Mouse (Mus musculus): ENCODE data around the gene Lrrc8e. TPM values are rescaled to one million over a fixed set of nuclear protein-coding genes. Genes with fewer than 3 reads are reported as not detected.
A peak's percentile ranks its signal among the peaks of the same experiment; 100 is the strongest.

The Lrrc8e gene
- polyA plus RNA-seq, 1 experiment from 2014 or later, result 6.0 TPM

GRCm38 (mm10) chr8:4245737-4246136, 19.1 kb downstream of the Lrrc8e start:
- Histone ChIP-seq H3K27ac (ENCODE audit: low read length) (no peak overlapping the region), H3K27me3 (replicated peaks; ENCODE audit: insufficient read depth, low read length) (no peaks in the 10 kb centered on the region), H3K4me1 (ENCODE audit: insufficient read depth, low read depth, low read length) (no peaks in the 10 kb centered on the region), H3K4me2 (replicated peaks; ENCODE audit: low read depth, low read length) (no peak overlapping the region), H3K9ac (replicated peaks; ENCODE audit: low read depth) (no peak overlapping the region), H3K36me3 (ENCODE audit: insufficient read depth, low read length) (peaks cover 27% of the 10 kb centered on the region), H3K4me3 (ENCODE audit: low read depth, low read length) (no peak overlapping the region), H3K9me3 (ENCODE audit: low read length) (no peaks in the 10 kb centered on the region)
- DNase-seq (ENCODE audit: low spot score), result no peak
- TF ChIP-seq CTCF (IDR thresholded peaks at IDR 0.05), result no peak
- no peak for TF ChIP-seq EP300 (IDR thresholded peaks at IDR 0.05)
- 91% methylated on average over 13 of the region's 13 CpGs for WGBS
- ATAC-seq, result no peak

- no peak overlapping the region for H3K27ac ChIP-seq (ENCODE audit: low read length)
- H3K4me2 ChIP-seq (replicated peaks; ENCODE audit: low read depth, low read length), result no peak overlapping the region
- TF ChIP-seq EP300 (IDR thresholded peaks at IDR 0.05), result no peak
- no peaks in the 10 kb centered on the region for H3K27me3 ChIP-seq (replicated peaks; ENCODE audit: insufficient read depth, low read length)
- H3K9ac ChIP-seq (replicated peaks; ENCODE audit: low read depth), result no peak overlapping the region
- no peaks in the 10 kb centered on the region for H3K4me1 ChIP-seq (ENCODE audit: insufficient read depth, low read depth, low read length)
- no peak for ATAC-seq
- DNase-seq (ENCODE audit: low spot score), result no peak
- no peak overlapping the region for H3K4me3 ChIP-seq (ENCODE audit: low read depth, low read length)
- peaks cover 27% of the 10 kb centered on the region for H3K36me3 ChIP-seq (ENCODE audit: insufficient read depth, low read length)
- 76% methylated on average over 8 of the region's 8 CpGs for WGBS
- H3K9me3 ChIP-seq (ENCODE audit: low read length), result no peaks in the 10 kb centered on the region
These were observed 20.6 kb downstream of the Lrrc8e start for GRCm38 (mm10) chr8:4247241-4247640.

- H3K9me3 ChIP-seq (ENCODE audit: low read length), result no peaks in the 10 kb centered on the region
- no peak within 1 kb of the TSS for H3K27ac ChIP-seq (ENCODE audit: low read length)
- no peak for TF ChIP-seq EP300 (IDR thresholded peaks at IDR 0.05)
- no peak for TF ChIP-seq CTCF (IDR thresholded peaks at IDR 0.05)
- no peak for ATAC-seq
- no peak within 1 kb of the TSS for H3K4me2 ChIP-seq (replicated peaks; ENCODE audit: low read depth, low read length)
- H3K4me1 ChIP-seq (ENCODE audit: insufficient read depth, low read depth, low read length), result peaks cover 4% of the 10 kb centered on the region; the same call in 1 of the 2 replicates
- DNase-seq (ENCODE audit: low spot score), result no peak
- WGBS, result 72% methylated on average over 15 of the region's 15 CpGs
- no peak within 1 kb of the TSS for H3K9ac ChIP-seq (replicated peaks; ENCODE audit: low read depth)
- peaks cover 23% of the 10 kb centered on the region for H3K36me3 ChIP-seq (ENCODE audit: insufficient read depth, low read length)
- no peak within 1 kb of the TSS for H3K4me3 ChIP-seq (ENCODE audit: low read depth, low read length)
- H3K27me3 ChIP-seq (replicated peaks; ENCODE audit: insufficient read depth, low read length), result no peaks in the 10 kb centered on the region
These were observed 21.4 kb downstream of the Lrrc8e start, which contains the start of gene Tgfbr3l for GRCm38 (mm10) chr8:4247951-4248540. Tgfbr3l (plus strand) TSS chr8:4248214.

- DNase-seq (ENCODE audit: low spot score) (no peak), ATAC-seq (no peak)
- no peak for TF ChIP-seq EP300 (IDR thresholded peaks at IDR 0.05)
- no peak for TF ChIP-seq CTCF (IDR thresholded peaks at IDR 0.05)
- 19% methylated on average over 29 of the region's 29 CpGs for WGBS
- no peak overlapping the region for H3K27ac ChIP-seq (ENCODE audit: low read length)
- no peaks in the 10 kb centered on the region for H3K27me3 ChIP-seq (replicated peaks; ENCODE audit: insufficient read depth, low read length)
- H3K9ac ChIP-seq (replicated peaks; ENCODE audit: low read depth), result no peak overlapping the region
- H3K9me3 ChIP-seq (ENCODE audit: low read length), result no peaks in the 10 kb centered on the region
- no peak overlapping the region for H3K4me2 ChIP-seq (replicated peaks; ENCODE audit: low read depth, low read length)
- no peak overlapping the region for H3K4me3 ChIP-seq (ENCODE audit: low read depth, low read length)
- H3K4me1 ChIP-seq (ENCODE audit: insufficient read depth, low read depth, low read length), result peaks cover 4% of the 10 kb centered on the region; the same call in 1 of the 2 replicates
- peaks cover 13% of the 10 kb centered on the region for H3K36me3 ChIP-seq (ENCODE audit: insufficient read depth, low read length)
These were observed 22.6 kb downstream of the Lrrc8e start for GRCm38 (mm10) chr8:4249213-4249612.

- Histone ChIP-seq H3K4me2 (replicated peaks; ENCODE audit: low read depth, low read length) (no peak overlapping the region), H3K27me3 (replicated peaks; ENCODE audit: insufficient read depth, low read length) (no peaks in the 10 kb centered on the region), H3K4me1 (ENCODE audit: insufficient read depth, low read depth, low read length) (peaks cover 4% of the 10 kb centered on the region; the same call in 1 of the 2 replicates), H3K36me3 (ENCODE audit: insufficient read depth, low read length) (peaks cover 7% of the 10 kb centered on the region; the same call in 1 of the 2 replicates), H3K9ac (replicated peaks; ENCODE audit: low read depth) (no peak overlapping the region), H3K27ac (ENCODE audit: low read length) (no peak overlapping the region), H3K4me3 (ENCODE audit: low read depth, low read length) (no peak overlapping the region), H3K9me3 (ENCODE audit: low read length) (no peaks in the 10 kb centered on the region)
- peak; percentile 32 for ATAC-seq
- TF ChIP-seq EP300 (IDR thresholded peaks at IDR 0.05) (no peak), CTCF (IDR thresholded peaks at IDR 0.05) (peak; percentile 89)
- peak; percentile 85 for DNase-seq (ENCODE audit: low spot score)
- WGBS, result 43% methylated on average over 26 of the region's 26 CpGs
These were observed 23.8 kb downstream of the Lrrc8e start for GRCm38 (mm10) chr8:4250306-4250970.

- Histone ChIP-seq H3K4me3 (ENCODE audit: low read depth, low read length) (peak overlapping the region; percentile 85), H3K27ac (ENCODE audit: low read length) (peak overlapping the region; percentile 74; the same call in 1 of the 2 replicates), H3K4me2 (replicated peaks; ENCODE audit: low read depth, low read length) (peak overlapping the region; percentile 86), H3K4me1 (ENCODE audit: insufficient read depth, low read depth, low read length) (peaks cover 4% of the 10 kb centered on the region; the same call in 1 of the 2 replicates), H3K9ac (replicated peaks; ENCODE audit: low read depth) (peak overlapping the region; percentile 82), H3K36me3 (ENCODE audit: insufficient read depth, low read length) (0 out of 2 replicates have a peak, but pooled peaks cover 4% of the 10 kb centered on the region), H3K9me3 (ENCODE audit: low read length) (no peaks in the 10 kb centered on the region), H3K27me3 (replicated peaks; ENCODE audit: insufficient read depth, low read length) (no peaks in the 10 kb centered on the region)
- WGBS, result 42% methylated on average over 8 of the region's 8 CpGs
- TF ChIP-seq CTCF (IDR thresholded peaks at IDR 0.05), result no peak
- no peak for TF ChIP-seq EP300 (IDR thresholded peaks at IDR 0.05)
- ATAC-seq (no peak), DNase-seq (ENCODE audit: low spot score) (no peak)
These were observed 25.6 kb downstream of the Lrrc8e start for GRCm38 (mm10) chr8:4252116-4252760.

Measured in lung, postnatal 0 days (tissue).